Mouse (Mus musculus) kidney, adult 8-10 months (tissue): ENCODE data around the gene Ly6g5b.

ENCODE experiments used
- DNase-seq, 2 experiments: peaks; one replicate each; pipeline ENCODE4 v3.0.0; 2022

Gene Ly6g5b

DNA sequence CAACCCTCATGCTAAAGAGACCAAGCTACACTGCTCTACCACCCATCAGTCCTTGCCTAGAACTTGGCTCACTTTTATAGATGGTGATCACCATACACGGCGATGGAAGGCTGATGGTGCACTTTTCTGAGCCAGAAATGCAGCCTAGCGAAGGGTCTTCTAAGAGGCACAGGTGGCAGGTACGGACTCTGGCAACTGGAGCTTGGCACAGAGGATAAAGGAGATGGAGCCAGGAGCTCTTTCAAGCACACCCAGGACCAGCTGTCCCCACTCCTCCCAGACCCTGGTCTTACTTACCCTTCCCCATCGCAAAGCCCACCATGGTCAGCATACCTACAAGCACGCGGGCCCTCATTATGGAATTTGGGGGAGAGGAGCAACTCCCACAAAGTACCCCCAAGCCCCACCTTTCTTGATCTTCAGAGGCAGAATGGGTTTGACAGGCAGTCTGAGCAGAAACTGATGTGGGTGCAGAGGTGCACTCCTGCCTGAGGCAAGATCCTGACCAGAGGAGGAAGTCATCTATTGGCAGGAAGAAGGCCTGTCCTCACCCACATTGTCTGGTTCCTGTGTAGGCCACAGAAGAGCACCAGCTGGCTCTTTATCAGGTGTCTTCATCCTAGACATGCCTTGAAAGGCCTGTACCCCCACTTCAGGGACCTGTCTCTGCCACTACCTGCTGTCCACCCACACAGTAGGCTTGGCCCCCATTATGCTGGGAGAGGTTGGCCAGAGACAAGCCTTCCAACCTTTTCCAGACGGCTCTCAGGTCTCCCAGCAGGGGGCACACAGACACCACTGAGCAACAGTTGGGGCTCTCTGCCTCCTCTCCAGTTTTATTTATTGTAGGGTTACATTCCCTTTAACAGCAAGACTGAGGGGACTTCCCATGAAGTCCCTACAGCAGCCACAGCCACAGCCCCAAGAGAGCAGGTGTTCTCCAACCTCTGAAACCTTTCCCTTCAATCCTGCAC is at the start of gene Ly6g5b:
Gene Ly6g5b (minus strand): TSS at position 383 of the 974 bp plus-strand sequence.
- DNase-seq: no peak

GRCm38 (mm10) chr17:35164218-35164567 is 49.0 kb upstream of the Ly6g5b start:
- DNase-seq: no peak

GRCm38 (mm10) chr17:35163326-35164081 is 48.3 kb upstream of the Ly6g5b start:
- DNase-seq: peak in 1 of 2 experiments; percentile 28

GRCm38 (mm10) chr17:35162730-35163129 is 47.5 kb upstream of the Ly6g5b start:
- peak; percentile 51 to 57 for DNase-seq

- DNase-seq: no peak
These were observed 46.9 kb upstream of the Ly6g5b start for GRCm38 (mm10) chr17:35162121-35162520.

GRCm38 (mm10) chr17:35161421-35161820 is 46.2 kb upstream of the Ly6g5b start:
- no peak for DNase-seq

- no peak for DNase-seq
These were observed 44.4 kb upstream of the Ly6g5b start for GRCm38 (mm10) chr17:35159638-35160037.

GRCm38 (mm10) chr17:35158850-35159593 is 43.8 kb upstream of the Ly6g5b start:
- DNase-seq: no peak

- DNase-seq: no peak
These were observed 42.5 kb upstream of the Ly6g5b start for GRCm38 (mm10) chr17:35157661-35158175.

DNA sequence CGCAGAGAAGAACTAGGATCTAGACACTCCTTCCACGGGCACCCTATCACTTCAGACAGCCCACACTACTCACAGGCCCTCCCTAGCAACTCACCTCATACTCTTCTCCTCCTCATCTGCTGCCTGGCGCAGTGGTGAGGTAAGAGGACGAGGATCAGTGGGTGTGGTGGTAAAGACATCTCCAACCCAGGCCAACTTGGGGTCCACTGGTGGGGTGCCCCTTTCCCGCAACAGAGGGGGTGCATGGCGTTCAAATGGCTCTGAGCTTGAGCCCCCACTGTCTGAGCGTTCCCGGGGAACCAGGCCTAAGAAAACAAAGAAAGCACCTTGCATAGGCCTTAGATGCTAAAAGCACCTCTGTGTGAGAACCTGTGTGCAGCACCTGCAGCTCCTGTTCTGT is 42.0 kb upstream of the Ly6g5b start:
- DNase-seq: no peak

DNA sequence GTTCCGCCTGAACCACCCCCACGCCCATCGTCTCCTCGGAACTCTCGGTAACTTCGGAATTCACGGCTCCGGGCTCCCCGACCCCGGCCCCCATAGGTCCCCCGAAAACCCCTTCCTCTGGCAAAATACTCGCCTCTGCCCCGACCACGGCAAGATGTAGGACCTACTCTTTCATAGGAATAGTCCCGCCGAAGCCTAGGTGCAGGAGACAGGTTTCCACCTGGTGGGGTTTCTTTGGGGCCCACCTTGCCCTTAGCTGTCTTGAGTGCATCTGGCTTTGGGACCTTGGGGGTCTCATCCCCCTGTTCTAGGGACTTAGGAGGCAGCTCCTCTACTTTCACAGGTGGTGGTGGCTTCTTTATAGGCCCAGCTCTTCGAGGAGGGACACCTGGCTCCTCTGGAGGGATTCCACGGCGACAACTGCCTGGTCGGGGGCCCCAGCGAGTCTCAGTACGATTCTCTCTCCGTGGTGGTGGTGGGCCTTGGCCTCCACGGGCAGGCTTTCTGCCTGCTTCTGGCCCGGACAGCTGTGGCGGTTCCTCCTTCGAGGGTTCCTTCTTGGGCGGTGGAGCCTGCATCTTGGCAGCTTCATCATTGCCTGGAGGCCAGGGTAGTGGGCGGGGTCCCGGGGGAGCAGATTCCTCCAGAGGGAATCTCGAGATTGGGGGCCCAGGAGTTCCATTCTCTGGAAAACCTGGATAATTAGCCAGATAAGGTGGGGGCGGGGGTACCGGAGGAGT is 41.4 kb upstream of the Ly6g5b start:
- DNase-seq: no peak

DNA sequence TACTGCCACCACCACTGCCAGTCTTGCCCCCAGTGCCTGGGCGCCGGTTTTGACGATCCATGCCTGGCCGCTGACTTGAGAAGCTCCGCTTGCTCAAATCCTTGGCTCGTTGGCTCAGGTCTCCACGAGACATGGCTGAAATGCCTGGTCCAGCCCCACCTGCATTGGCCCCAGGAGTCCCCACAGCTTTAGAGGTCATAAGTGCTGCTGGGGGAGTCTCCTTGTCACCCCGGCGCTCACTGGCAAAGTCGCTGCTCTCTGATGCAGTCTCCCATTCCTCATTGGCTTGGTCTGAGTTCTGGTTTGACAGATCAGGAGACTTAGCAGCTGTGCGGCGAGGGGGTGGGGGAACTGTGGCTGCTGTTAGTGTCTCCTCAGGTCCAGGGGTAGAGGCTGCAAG is 40.2 kb upstream of the Ly6g5b start:
- no peak for DNase-seq

GRCm38 (mm10) chr17:35154616-35155015 is 39.4 kb upstream of the Ly6g5b start:
- no peak for DNase-seq

- DNase-seq: no peak
These were observed 38.7 kb upstream of the Ly6g5b start for GRCm38 (mm10) chr17:35153931-35154330.

- no peak for DNase-seq
These were observed 37.8 kb upstream of the Ly6g5b start for GRCm38 (mm10) chr17:35153077-35153476.

DNA sequence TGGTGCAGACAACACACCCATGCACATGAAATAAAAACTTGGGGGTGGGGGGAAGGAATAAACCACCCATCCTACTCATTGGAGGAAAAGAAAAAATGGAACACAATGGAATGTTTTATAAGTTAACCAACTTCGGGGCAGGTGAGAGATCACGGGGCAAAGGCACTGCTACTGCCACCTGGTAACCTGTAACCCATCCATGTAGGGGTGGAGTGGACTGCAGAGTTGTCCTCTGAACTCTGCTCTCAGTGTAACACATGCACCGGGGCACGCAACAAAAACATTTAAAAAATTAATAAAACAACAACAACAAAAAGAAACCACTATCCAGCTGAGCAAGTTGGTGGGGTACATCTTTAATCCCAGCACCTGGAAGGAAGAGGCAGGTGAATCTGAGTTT is 36.9 kb upstream of the Ly6g5b start:
- DNase-seq: no peak

DNA sequence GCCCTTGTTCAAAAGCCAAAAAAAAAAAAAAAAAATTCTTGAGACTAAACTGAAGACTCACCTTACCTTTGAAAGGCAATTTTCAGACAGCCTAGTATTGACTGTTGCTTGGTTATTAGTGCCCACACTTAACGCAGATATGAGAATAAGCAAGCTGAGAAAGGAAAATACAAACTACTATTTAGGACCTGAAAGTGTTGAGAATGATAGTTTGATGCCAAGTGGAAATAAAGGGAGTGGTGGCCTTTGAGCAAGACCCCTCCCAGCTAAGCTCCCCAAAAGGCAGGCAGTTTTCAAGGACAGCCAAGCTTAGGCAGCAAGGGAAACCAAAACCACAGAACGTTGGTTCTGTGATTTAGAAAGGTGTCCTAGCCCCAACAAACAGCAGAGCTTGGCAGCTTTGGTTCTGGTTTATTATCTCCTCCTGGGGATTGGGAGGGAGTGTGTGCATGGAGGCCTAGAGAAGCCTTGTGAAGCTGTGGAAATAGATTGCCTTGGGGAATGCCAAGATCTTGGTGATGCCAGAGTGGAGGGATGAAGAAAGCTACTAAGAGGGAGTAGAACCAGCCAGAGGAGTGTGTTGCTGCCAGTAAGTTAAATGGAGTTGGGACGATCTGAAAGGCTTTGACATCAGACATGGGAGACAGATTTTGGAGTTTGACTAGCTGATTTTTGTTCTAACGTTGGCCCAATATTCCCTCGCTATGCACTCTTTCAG is 32.9 kb upstream of the Ly6g5b start:
- no peak for DNase-seq

GRCm38 (mm10) chr17:35147348-35147747 is 32.1 kb upstream of the Ly6g5b start:
- DNase-seq: no peak

- no peak for DNase-seq
These were observed 30.9 kb upstream of the Ly6g5b start for GRCm38 (mm10) chr17:35146139-35146538.

DNA sequence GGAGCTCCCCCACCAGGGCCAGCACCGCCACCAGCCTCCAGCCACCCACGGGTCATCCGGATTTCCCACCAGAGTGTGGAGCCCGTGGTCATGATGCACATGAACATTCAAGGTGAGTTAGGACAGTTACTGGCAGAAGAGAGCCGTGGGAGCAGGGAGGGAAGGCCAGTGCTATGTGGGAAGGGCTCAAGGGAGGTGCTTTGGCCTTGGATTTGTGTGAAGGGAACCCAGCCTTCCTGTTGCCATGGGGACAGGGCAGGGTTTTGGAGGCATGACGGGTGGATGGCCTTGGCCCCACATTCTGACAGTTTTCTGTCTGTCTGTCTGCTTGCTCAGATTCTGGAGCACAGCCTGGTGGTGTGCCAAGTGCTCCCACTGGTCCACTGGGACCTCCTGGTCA is 26.7 kb upstream of the Ly6g5b start:
- no peak for DNase-seq

DNA sequence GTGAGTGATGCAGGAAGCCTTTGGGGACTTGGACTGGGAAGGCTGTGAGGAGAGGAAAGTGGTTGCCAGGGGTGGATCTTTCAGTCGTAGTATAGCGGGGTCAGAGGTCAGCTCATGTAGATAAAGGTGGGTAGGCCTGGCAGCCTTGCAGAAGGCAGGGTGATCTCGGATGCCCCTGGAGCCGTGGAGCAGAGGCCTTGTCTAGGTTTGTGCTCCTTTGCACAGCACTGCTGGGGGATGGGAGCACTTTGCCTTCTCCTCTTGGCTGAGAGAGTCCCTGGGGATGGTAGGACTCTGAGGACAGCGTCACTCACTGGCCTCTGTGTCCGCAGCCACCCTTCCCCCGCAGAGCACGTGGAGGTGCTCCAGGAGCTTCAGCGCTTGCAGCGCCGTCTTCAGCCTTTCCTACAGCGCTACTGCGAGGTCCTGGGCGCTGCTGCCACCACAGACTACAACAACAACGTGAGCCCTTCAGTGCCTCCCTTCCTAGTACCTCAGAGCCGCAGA is 25.3 kb upstream of the Ly6g5b start:
- no peak for DNase-seq
